Mouse (Mus musculus): Measurements from ENCODE around the gene Farp1.

DNA sequence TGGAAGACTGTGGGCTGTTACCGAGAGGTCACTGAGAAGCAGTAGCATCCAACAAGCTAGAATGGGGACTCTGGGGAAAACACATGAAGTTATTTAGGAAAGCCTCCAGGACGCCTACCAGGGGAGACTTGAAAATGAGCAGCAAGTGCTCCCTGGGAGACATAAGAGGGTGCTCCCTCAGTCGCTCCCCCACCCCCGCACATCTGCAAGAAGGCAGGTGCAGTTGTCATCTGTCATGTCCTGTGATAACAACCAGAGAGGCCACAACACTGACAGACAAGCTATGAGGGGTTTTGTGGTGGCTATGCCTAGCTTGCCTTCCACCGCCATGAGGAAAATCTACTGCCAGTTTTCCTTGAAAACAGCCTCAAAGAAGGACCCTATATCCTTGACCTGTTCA, 287.1 kb downstream of the Farp1 start:
- no peak for TF ChIP-seq POLR2A (IDR thresholded peaks at IDR 0.05; ENCODE audit: extremely low read depth, insufficient read depth, low read length)
- no peak for TF ChIP-seq CTCF (IDR thresholded peaks at IDR 0.05; ENCODE audit: low read depth, low read length)
